Mouse (Mus musculus) Muller cell, postnatal 12 days (primary cell): ENCODE measurements around the gene 4930555G01Rik.
"Not testable (repeated sequence)": the region's sequence is repeated elsewhere in the genome, so short reads cannot be mapped to it uniquely, and the experiment has no call there.

Source experiments
- DNase-seq: peaks from one replicate; pipeline ENCODE4 v3.0.0-alpha.2; 2015; ENCODE audit errors: inconsistent ontology term

The 4930555G01Rik gene

GRCm38 (mm10) chr14:5050329-5050728 is at the start of gene 4930555G01Rik:
TSS of gene 4930555G01Rik (plus strand) at chr14:5050629.
- DNase-seq = not testable (repeated sequence)

GRCm38 (mm10) chr14:5015591-5015990 is 34.8 kb upstream of the 4930555G01Rik start, which contains the start of gene Gm3298:
TSS of gene Gm3298 (plus strand) at chr14:5015891.
- DNase-seq = not testable (repeated sequence)

GRCm38 (mm10) chr14:5070611-5071490 is 20.4 kb downstream of the 4930555G01Rik start, which contains the start of gene Gm8281:
TSS of gene Gm8281 (plus strand) at chr14:5071040.
- not testable (repeated sequence) for DNase-seq
